Mouse (Mus musculus) left cerebral cortex, adult 2 months (tissue): ENCODE measurements around the gene Cracr2b. TPM values are rescaled to one million over a fixed set of nuclear protein-coding genes. Genes with fewer than 3 reads are reported as not detected.

Experiments
- DNase-seq, 2 experiments: peaks; one replicate each; pipeline ENCODE4 v3.0.0; 2021 to 2022; ENCODE audit warnings: low spot score in 2 of 2, mixed read lengths in 1 of 2; ENCODE audit errors: extremely low spot score in 1 of 2
- H3K27ac ChIP-seq: fragments of 200-600 bp; 2 replicates; pipeline ENCODE4 v1.8.1; 2022
- H3K4me3 ChIP-seq: fragments of 200-600 bp; 2 replicates; pipeline ENCODE4 v1.8.1; 2022
- CTCF ChIP-seq: fragments of 200-600 bp; IDR thresholded peaks from 2 replicates; pipeline ENCODE4 v1.8.1; 2022; ENCODE audit warnings: antibody characterized with exemption, mild to moderate bottlenecking, moderate library complexity
- intact Hi-C: fragments of 180-260 bp; cut with DNase I; formaldehyde crosslinking; loops from one replicate; pipeline ENCODE4 v1.15.1; 2025
- total RNA-seq, 2 experiments: library from RNA; stranded (reverse); gene quantifications; 2 replicates each; pipeline ENCODE4 v1.2.3; 2021

The Cracr2b gene
- total RNA-seq, 2 experiments from 2014 or later, result 3.7 to 5.1 TPM

- Histone ChIP-seq H3K4me3 (peak overlapping the region; percentile 45), H3K27ac (peak overlapping the region; percentile 33)
- intact Hi-C loops, result no loop called here
- DNase-seq, result no peak
- TF ChIP-seq CTCF, result no peak; the same call in none of the 2 replicates
Measured at GRCm38 (mm10) chr7:141461521-141462332, 833 bp downstream of the Cracr2b start.

DNA sequence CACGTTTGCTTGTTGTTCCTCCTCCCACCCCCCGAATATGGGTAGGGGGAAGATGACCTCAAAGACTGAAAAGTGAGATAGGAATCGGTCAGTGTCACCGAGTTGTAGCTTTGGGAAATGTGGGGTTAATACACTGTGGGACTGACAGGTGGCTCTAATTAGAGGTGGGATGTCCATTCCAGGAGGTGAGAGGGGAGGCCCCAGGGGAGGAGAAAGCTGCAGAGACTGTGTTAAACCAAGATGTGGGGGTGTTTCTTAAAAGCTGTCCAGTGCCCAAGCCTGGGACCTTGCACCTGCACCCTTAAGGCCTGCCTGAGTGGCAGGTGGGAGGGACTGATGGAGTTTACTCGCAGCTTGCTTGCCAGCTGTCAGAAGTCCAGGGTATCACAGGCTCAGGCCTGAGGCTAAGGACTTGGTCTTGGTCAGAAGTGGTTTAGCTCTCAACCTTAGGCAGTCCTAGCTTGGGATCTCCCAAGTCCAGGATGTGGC, 1.5 kb downstream of the Cracr2b start:
- no peak overlapping the region; the same call in 1 of the 2 replicates for H3K27ac ChIP-seq
- H3K4me3 ChIP-seq, result peak overlapping the region; percentile 45; the same call in 1 of the 2 replicates
- intact Hi-C loops, result no loop called here
- no peak for TF ChIP-seq CTCF
- DNase-seq, result no peak

DNA sequence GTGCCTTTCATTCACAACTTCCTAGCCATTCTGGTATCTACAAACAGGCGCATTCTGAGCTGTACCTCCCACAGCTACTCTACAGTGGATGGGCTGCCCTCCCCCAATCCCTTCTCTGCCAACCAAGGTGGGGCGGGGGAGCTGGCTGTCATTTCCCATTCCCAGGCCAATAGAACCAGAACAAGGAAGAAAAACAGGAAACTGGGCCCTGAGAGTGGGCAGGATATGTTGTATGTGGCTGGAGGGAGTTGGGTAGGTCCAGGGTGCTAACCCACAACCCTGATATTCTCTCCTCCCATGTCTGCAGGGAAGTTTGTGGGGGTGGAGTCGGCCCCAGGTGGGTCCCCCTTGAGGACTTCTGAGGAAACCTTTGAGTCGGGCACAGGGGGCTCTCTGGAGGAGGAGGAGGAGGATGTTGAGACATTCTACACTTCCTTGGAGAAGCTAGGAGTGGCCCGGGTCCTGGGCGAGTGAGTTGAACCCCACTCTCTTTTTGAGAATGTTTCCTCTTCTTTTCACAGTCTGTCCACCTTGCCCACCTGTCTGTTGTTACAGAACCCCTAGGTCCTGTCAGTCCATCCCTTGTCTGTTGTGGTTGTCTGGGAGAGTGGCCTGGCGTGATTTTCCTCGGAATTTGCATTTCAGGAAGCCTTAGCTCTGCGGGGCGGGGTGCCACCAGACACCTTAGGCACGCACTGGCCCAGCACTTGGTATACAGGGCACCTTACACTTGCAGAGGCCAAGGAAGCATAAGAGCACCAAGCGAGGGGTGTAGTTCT, 3.1 kb downstream of the Cracr2b start:
- DNase-seq, result no peak
- intact Hi-C loops, result no loop called here
- TF ChIP-seq CTCF, result no peak; the same call in 1 of the 2 replicates
- Histone ChIP-seq H3K27ac (peak overlapping the region; percentile 53; the same call in 1 of the 2 replicates), H3K4me3 (peak overlapping the region; percentile 16)

GRCm38 (mm10) chr7:141464603-141465201, 3.8 kb downstream of the Cracr2b start:
- intact Hi-C loops, result no loop called here
- H3K27ac ChIP-seq, result peak overlapping the region; percentile 53; the same call in 1 of the 2 replicates
- H3K4me3 ChIP-seq, result peak overlapping the region; percentile 16
- no peak for DNase-seq
- TF ChIP-seq CTCF, result no peak

GRCm38 (mm10) chr7:141465388-141466044, 4.6 kb downstream of the Cracr2b start:
- no peak for TF ChIP-seq CTCF
- intact Hi-C loops, result no loop called here
- no peak for DNase-seq
- Histone ChIP-seq H3K27ac (no peak overlapping the region), H3K4me3 (no peak overlapping the region)

DNA sequence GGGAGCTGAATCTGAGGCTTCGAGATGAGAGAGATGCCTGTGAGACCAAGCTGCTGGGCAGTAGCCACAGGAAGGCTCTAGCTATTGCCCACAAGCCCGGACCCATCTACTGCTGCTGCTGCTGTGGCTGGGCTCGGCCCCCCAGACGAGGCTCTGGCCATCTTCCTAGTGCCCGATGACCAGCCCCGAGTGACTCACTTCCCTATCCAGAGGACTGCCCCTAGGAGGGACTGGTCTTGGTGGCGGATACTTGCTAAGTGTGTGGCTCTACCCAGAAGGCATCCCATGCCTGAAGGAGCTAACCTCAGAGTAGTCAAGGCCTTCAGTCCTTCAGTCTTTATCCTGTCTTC, 5.1 kb downstream of the Cracr2b start:
- no peak for TF ChIP-seq CTCF
- no peak overlapping the region for H3K27ac ChIP-seq
- intact Hi-C loops, result no loop called here
- no peak for DNase-seq
- H3K4me3 ChIP-seq, result no peak overlapping the region

DNA sequence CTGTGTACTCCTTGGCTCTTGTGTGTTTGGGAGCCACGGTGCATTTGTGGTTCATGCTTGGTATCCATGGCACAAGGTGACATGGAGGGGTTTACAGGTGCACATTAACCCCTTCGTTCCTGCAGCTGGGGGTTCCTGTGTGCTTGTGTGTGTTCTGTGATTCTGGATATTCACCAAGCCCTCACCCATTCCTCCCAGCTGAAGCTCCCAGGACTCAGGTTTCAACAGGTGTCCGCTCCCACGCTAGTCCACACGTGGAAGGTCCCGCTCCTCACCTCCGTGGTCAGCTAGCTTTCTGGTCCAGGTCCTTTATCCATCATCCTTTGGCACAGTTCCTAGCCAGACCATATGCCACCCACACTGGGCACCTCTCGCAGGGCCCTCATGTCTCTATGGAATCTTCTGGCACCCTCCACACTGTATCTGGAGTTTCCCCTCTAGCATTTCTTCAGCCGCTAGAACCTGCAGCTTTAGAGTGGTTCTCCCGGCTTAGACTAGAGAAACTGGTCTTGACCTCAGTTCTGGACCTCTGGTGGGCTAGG, 5.8 kb downstream of the Cracr2b start:
- peak overlapping the region; percentile 82; the same call in 1 of the 2 replicates for H3K27ac ChIP-seq
- intact Hi-C loops, result no loop called here
- no peak for DNase-seq
- TF ChIP-seq CTCF, result no peak
- peak overlapping the region; percentile 65 for H3K4me3 ChIP-seq

DNA sequence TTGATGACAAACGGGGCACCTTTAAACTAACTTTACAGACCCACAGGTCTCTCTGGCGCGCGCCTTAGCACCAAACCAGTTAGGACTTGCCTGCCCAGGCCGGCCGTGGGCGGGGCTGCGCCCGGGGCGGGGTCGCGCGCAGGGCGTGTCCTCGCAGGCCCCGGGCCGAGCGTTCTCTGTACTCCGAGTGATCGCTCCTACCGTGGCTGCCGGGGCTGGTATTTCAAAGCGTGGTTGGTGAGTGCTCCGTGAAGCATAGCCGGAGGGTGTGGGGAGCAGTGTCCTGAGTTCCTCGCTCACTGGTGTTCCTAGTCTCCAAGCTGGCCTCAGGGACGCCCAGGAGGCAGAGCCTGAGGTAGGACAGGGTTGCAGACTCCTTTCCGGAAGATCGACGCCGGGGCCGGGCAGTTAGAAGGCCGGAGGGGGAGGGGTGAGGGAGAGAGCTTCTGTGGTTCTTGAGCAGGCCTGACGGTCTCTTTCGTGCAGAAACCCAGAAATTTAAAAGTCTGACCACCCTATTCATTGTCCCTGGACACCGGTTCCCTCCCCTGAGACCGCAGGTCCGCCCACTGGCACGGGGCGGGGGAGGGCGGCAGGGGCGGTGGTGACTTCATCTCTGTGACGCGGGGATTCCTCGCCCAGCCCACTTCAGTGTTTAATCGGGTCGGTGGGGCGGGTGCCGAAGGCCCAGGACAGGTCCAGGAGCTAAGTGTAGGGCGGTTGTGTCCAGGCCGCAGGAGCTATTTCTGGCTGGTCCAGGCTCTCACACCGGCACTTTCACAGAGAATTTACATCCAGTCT, 6.5 kb downstream of the Cracr2b start, which contains the start of gene Cd151:
Gene Cd151 (plus strand): TSS at position 163 of the 801 bp plus-strand sequence.
- no peak for TF ChIP-seq CTCF
- peak within 1 kb of the TSS; percentile 65 for H3K4me3 ChIP-seq
- H3K27ac ChIP-seq, result peak within 1 kb of the TSS; percentile 82
- peak; percentile 70 for DNase-seq
- intact Hi-C loops, result no loop called here

- intact Hi-C loops, result no loop called here
- no peak for DNase-seq
- TF ChIP-seq CTCF, result no peak
- peak overlapping the region; percentile 82 for H3K27ac ChIP-seq
- H3K4me3 ChIP-seq, result peak overlapping the region; percentile 65
Measured at GRCm38 (mm10) chr7:141468164-141468521, 7.2 kb downstream of the Cracr2b start.

DNA sequence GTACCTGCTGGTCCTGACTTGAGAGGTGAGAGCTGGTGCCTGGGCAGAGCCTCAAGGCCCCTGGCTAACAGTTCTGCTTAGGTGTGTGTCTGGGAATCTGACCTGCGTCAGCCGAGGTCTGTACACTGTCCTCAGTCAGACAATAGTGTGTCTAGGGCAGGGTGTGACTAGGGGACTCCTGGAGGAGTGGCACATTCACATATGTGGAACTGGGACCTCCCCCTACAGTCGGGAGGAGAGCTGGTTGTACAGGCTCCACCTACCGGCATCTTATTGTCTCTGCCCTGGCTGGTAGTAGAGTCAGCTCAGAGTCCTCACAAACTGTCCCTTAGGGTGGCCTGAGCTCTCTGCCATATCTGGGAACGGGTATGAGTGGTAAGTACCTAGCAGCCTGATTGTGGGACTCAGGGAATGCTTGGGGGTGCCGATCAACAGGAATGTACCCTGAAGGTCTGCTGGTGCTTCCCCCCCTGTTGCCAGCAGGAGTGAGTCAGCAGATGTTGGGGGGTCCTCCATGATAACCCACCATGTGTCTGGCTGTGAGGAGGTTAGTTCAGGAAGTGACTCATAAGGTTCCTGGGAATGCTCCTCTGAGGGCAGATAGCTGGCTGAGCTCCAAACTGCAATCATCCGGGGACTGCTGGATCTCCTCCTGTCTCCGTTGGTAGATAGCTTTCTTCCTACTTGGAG, 7.8 kb downstream of the Cracr2b start:
- peak overlapping the region; percentile 65 for H3K4me3 ChIP-seq
- H3K27ac ChIP-seq, result peak overlapping the region; percentile 82
- DNase-seq, result peak; percentile 50 to 52
- intact Hi-C loops, result no loop called here
- peak; percentile 58 for TF ChIP-seq CTCF
